Mouse (Mus musculus) testis, adult 2 months (tissue): ENCODE measurements around the gene Gm10306.

ENCODE experiments used
- CTCF ChIP-seq: fragments of 200-500 bp; IDR thresholded peaks from 2 replicates; pipeline ENCODE4 v1.5.1; 2012; ENCODE audit warnings: low read depth, mild to moderate bottlenecking, inconsistent platforms, low read length, moderate library complexity; ENCODE audit not compliant: control insufficient read depth, insufficient read depth, insufficient replicate concordance
- POLR2A ChIP-seq: fragments of 200-500 bp; IDR thresholded peaks from 2 replicates; pipeline ENCODE4 v1.6.1; 2012; ENCODE audit warnings: low read depth, mild to moderate bottlenecking, inconsistent platforms, low read length, moderate library complexity; ENCODE audit not compliant: control insufficient read depth

DNA sequence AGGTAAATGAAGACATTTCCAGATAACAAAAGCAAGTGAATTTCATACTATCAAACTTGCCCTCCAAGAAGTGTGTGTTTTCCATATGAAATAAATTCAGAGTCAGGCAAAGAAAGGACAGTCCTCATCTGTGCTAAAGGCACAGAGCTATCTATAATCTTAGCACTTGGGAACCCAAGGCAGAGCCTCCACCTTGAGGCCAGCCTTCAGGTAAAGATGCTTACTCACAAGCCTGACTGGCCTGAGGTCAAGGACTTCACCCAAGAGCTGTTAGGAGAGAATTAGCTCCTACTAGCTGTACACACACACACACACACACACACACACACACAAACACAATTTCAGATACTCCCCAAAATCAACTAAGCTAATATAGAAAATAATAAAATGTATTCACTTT lies 36.4 kb downstream of the Gm10306 start:
- no peak for TF ChIP-seq CTCF
- no peak for TF ChIP-seq POLR2A
